Mouse (Mus musculus) heart, embryonic 11.5 days (tissue): ENCODE results near the gene Ctbs. TPM values are rescaled to one million over a fixed set of nuclear protein-coding genes. Genes with fewer than 3 reads are reported as not detected.

Experiments used
- ATAC-seq: fragments of 200-750 bp; cut with Nextera tagmentation; replicated peaks from 2 replicates; pipeline ENCODE4 v1.8.0; 2017; ENCODE audit warnings: moderate library complexity; ENCODE audit not compliant: insufficient number of reproducible peaks, low FRiP score, low TSS enrichment
- H3K27ac ChIP-seq: fragments of 300-500 bp; sonication (generic); 2 replicates; pipeline ENCODE4 v1.5.1; 2014; ENCODE audit warnings: mild to moderate bottlenecking, low read depth, low read length
- H3K27me3 ChIP-seq: fragments of 300-500 bp; sonication (generic); 2 replicates; pipeline ENCODE4 v1.6.1; 2014; ENCODE audit warnings: mild to moderate bottlenecking, low read length, mixed read lengths; ENCODE audit not compliant: control insufficient read depth, insufficient read depth
- H3K36me3 ChIP-seq: fragments of 300-500 bp; sonication (generic); 2 replicates; pipeline ENCODE4 v1.6.1; 2014; ENCODE audit warnings: mild to moderate bottlenecking, low read length, moderate library complexity, mixed read lengths; ENCODE audit not compliant: control insufficient read depth, insufficient read depth
- H3K4me1 ChIP-seq: fragments of 300-500 bp; sonication (generic); 2 replicates; pipeline ENCODE4 v1.6.1; 2014; ENCODE audit warnings: low read length; ENCODE audit not compliant: control insufficient read depth, insufficient read depth
- H3K4me2 ChIP-seq: fragments of 300-500 bp; sonication (generic); 2 replicates; pipeline ENCODE4 v1.6.1; 2014; ENCODE audit warnings: mild to moderate bottlenecking, moderate library complexity
- H3K4me3 ChIP-seq: fragments of 300-500 bp; sonication (generic); 2 replicates; pipeline ENCODE4 v1.5.1; 2014; ENCODE audit warnings: low read depth, low read length
- H3K9ac ChIP-seq: fragments of 300-500 bp; sonication (generic); 2 replicates; pipeline ENCODE4 v1.6.1; 2014; ENCODE audit warnings: mild to moderate bottlenecking, low read depth, low read length, moderate library complexity
- H3K9me3 ChIP-seq: fragments of 300-500 bp; sonication (generic); replicated peaks from 2 replicates; pipeline ENCODE4 v1.6.1; 2016; ENCODE audit warnings: low read length; ENCODE audit not compliant: control insufficient read depth
- WGBS: fragments of 180-500 bp; shearing (Covaris S2); extraction: QIAGEN DNeasy Blood & Tissue Kit; methylation state at CpG from one replicate; pipeline ENCODE4 v1.1.7; 2014; ENCODE audit not compliant: insufficient replicate concordance; 5-methylcytosine and 5-hydroxymethylcytosine counted together
- polyA plus RNA-seq: library from polyadenylated mRNA; unstranded; fragments of >200 nt; fragmentation: Nextera tagmentation; extraction: Ambion mirVana; gene quantifications from 2 replicates; pipeline ENCODE4 v1.2.1, GENCODE M21; 2014

Gene Ctbs
- polyA plus RNA-seq, 1 experiment from 2014 or later, result 10.8 TPM

DNA sequence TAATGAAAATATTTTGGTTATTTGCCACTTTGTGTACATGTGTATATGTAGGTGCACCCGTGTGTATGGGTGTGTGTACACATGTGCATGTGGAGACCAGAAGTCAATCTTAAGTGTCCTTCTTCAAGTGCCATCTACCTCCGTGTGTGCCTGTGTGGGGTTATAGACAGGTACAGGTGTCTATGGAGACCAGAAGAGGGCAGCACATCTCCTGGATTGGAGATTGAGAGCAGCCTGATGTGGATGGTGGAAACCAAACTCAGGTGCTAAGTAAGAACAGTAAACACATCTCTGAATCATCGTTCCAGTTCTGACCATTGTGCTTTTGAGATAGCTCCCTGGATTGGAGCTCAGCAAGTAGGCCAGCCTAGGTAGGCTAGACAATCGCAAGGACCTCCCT, 36.9 kb downstream of the Ctbs start:
- Histone ChIP-seq H3K4me1 (no peaks in the 10 kb centered on the region), H3K27me3 (no peaks in the 10 kb centered on the region), H3K4me3 (no peak overlapping the region), H3K9me3 (no peaks in the 10 kb centered on the region), H3K4me2 (no peak overlapping the region), H3K36me3 (no peaks in the 10 kb centered on the region), H3K27ac (no peak overlapping the region), H3K9ac (no peak overlapping the region)
- no peak for ATAC-seq
- 77% methylated on average over 4 of the region's 4 CpGs for WGBS

DNA sequence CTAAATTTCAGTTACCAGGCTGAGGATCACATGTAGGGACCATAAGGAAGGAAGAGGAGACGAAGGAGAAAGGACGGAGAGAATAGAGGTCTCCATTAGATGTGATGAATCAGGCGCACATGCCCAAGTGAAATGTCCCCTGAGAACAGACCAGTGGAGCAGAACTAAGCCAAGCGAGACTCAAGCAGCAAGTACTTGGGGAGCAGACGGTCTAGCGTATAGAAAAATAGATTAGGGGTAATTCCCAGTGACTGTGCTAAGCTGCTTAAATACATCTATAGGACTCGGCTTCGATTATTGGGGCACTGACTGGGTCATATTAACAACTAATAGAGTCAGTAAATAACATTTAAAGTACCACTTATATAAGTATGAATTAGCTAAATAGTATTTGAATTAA, 45.3 kb downstream of the Ctbs start:
- Histone ChIP-seq H3K36me3 (no peaks in the 10 kb centered on the region), H3K9me3 (no peaks in the 10 kb centered on the region), H3K27ac (no peak overlapping the region), H3K9ac (no peak overlapping the region), H3K27me3 (no peaks in the 10 kb centered on the region), H3K4me2 (no peak overlapping the region), H3K4me1 (no peaks in the 10 kb centered on the region), H3K4me3 (no peak overlapping the region)
- 86% methylated on average over 8 of the region's 8 CpGs for WGBS
- ATAC-seq, result no peak

GRCm38 (mm10) chr3:146498989-146499388, 49.4 kb downstream of the Ctbs start:
- Histone ChIP-seq H3K4me2 (peak overlapping the region; percentile 93), H3K9me3 (no peaks in the 10 kb centered on the region), H3K27ac (peak overlapping the region; percentile 98), H3K4me1 (peaks cover 23% of the 10 kb centered on the region), H3K4me3 (peak overlapping the region; percentile 92), H3K27me3 (no peaks in the 10 kb centered on the region), H3K36me3 (peaks cover 8% of the 10 kb centered on the region; the same call in 1 of the 2 replicates), H3K9ac (peak overlapping the region; percentile 99)
- ATAC-seq, result no peak
- 2% methylated on average over 13 of the region's 13 CpGs for WGBS

DNA sequence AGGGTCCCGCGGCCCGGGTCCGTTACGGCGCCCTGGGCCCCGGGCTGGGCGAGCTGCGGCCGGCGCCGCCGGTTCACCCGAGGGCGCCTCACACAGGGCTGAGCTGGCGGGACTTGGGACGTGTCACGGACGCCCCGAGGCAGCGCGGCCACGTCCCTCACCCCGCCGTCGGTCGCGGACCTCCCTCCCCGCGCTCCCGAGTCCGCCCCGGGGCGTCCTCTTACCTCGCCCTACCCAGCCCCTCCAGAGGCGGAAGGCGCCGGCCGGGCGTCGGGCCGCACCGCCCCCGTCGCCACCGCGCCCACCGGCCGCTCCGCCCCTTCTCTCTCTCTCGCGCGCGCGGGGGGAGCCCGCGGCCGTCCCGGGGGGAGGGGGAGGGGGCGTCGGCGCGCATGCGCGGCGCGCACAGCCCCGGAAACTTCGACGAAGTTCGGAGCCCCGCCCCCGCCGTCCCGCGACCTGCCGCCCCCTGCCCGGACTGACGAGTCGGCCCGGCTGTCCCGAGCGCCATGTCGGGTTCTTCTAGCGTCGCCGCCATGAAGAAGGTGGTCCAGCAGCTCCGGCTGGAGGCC, 49.9 kb downstream of the Ctbs start, which contains the start of the genes Spata1 and Gng5:
Gene Spata1, minus strand, starts transcription at position 323 of the 572 bp plus-strand sequence.
Gene Gng5, plus strand, starts transcription at position 377 of the 572 bp plus-strand sequence.
- H3K27me3 ChIP-seq, result no peaks in the 10 kb centered on the region
- peaks cover 8% of the 10 kb centered on the region; the same call in 1 of the 2 replicates for H3K36me3 ChIP-seq
- 0% methylated on average over 44 of the region's 88 CpGs for WGBS
- peak within 1 kb of the TSS; percentile 92 for H3K4me3 ChIP-seq
- peak within 1 kb of the TSS; percentile 98 for H3K27ac ChIP-seq
- no peaks in the 10 kb centered on the region for H3K9me3 ChIP-seq
- peak within 1 kb of the TSS; percentile 93 for H3K4me2 ChIP-seq
- peak within 1 kb of the TSS; percentile 99 for H3K9ac ChIP-seq
- H3K4me1 ChIP-seq, result peaks cover 23% of the 10 kb centered on the region
- peak; percentile 95 for ATAC-seq

DNA sequence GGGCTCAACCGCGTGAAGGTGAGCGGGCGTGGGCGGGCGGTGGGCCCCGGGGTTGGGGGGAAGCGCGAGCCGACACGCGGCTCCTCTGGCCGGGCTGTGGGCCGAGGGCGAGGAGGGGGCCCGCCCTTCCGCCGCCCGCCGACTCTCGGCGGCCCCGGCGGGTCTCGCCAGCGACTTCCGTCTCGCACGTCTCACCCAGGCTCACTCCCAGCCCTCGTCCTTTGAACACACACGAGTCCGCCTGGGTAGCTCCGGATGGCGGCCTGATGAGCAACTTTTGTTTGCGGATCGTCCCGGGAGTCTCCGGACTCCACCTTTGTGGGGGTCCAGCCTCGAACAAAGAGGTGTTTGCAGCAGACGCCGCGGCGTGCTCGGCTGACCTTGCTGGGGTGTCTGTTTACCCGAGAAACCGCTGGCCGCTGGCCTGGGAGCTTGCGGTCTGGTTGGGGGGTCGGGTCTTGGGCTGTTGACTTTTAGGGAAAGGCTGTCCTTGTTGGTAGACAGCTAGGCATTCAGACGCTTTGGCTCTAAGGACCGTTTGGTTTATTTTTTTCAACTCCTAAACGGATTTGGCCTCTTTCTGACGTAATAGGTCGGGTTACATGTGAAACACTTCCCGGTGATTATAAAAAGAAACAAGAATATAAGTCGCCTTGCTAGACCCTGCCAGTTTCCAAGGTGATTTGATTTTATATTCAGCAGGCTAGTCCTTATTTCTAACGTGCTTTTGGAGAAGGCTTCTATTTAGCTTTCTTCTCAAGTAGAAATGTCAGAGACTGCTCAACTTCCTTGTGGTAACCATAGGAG, 50.6 kb downstream of the Ctbs start:
- Histone ChIP-seq H3K9me3 (no peaks in the 10 kb centered on the region), H3K4me1 (peaks cover 23% of the 10 kb centered on the region), H3K27me3 (no peaks in the 10 kb centered on the region), H3K36me3 (peaks cover 8% of the 10 kb centered on the region; the same call in 1 of the 2 replicates), H3K27ac (peak overlapping the region; percentile 98), H3K4me3 (peak overlapping the region; percentile 92), H3K9ac (peak overlapping the region; percentile 99), H3K4me2 (peak overlapping the region; percentile 93)
- under 1% methylated on average over 57 of the region's 57 CpGs for WGBS
- peak; percentile 74 for ATAC-seq

- H3K9ac ChIP-seq, result peak overlapping the region; percentile 99
- H3K9me3 ChIP-seq, result no peaks in the 10 kb centered on the region
- WGBS, result 4% methylated on average over 5 of the region's 5 CpGs
- H3K4me2 ChIP-seq, result peak overlapping the region; percentile 93
- peaks cover 8% of the 10 kb centered on the region; the same call in 1 of the 2 replicates for H3K36me3 ChIP-seq
- peaks cover 23% of the 10 kb centered on the region for H3K4me1 ChIP-seq
- no peak for ATAC-seq
- no peaks in the 10 kb centered on the region for H3K27me3 ChIP-seq
- peak overlapping the region; percentile 92 for H3K4me3 ChIP-seq
- peak overlapping the region; percentile 98 for H3K27ac ChIP-seq
Observed at GRCm38 (mm10) chr3:146500810-146501201, 51.2 kb downstream of the Ctbs start.

GRCm38 (mm10) chr3:146501601-146502123, 52.1 kb downstream of the Ctbs start:
- WGBS, result 50% methylated on average over 5 of the region's 5 CpGs
- no peaks in the 10 kb centered on the region for H3K9me3 ChIP-seq
- H3K9ac ChIP-seq, result peak overlapping the region; percentile 59
- no peak for ATAC-seq
- H3K4me1 ChIP-seq, result peaks cover 23% of the 10 kb centered on the region
- H3K4me3 ChIP-seq, result peak overlapping the region; percentile 92
- no peaks in the 10 kb centered on the region for H3K27me3 ChIP-seq
- no peak overlapping the region for H3K27ac ChIP-seq
- peaks cover 12% of the 10 kb centered on the region for H3K36me3 ChIP-seq
- peak overlapping the region; percentile 93 for H3K4me2 ChIP-seq

- no peak overlapping the region for H3K27ac ChIP-seq
- H3K36me3 ChIP-seq, result peaks cover 32% of the 10 kb centered on the region
- H3K9me3 ChIP-seq, result no peaks in the 10 kb centered on the region
- peaks cover 17% of the 10 kb centered on the region; the same call in 1 of the 2 replicates for H3K4me1 ChIP-seq
- no peak for ATAC-seq
- 89% methylated on average over 7 of the region's 7 CpGs for WGBS
- no peak overlapping the region for H3K4me3 ChIP-seq
- H3K9ac ChIP-seq, result no peak overlapping the region
- no peak overlapping the region for H3K4me2 ChIP-seq
- no peaks in the 10 kb centered on the region for H3K27me3 ChIP-seq
Observed at GRCm38 (mm10) chr3:146506711-146507110, 57.1 kb downstream of the Ctbs start.
